Mouse (Mus musculus) liver, embryonic 14.5 days (tissue): ENCODE data around the gene Pak4. TPM values are rescaled to one million over a fixed set of nuclear protein-coding genes. Genes with fewer than 3 reads are reported as not detected.

Experiments used
- ATAC-seq: fragments of 200-750 bp; cut with Nextera tagmentation; 2 replicates; pipeline ENCODE4 v1.8.0; 2017; ENCODE audit warnings: moderate number of reproducible peaks, mild to moderate bottlenecking, moderate library complexity; ENCODE audit not compliant: insufficient read depth
- DNase-seq, 3 experiments: peaks; one replicate each; pipeline ENCODE4 v3.0.0-alpha.2; 2012 to 2013; ENCODE audit warnings: low read depth in 3 of 3, low spot score in 3 of 3
- H3K27ac ChIP-seq: fragments of 300-500 bp; sonication (generic); 2 replicates; pipeline ENCODE4 v1.5.1; 2014; ENCODE audit warnings: moderate library complexity, mild to moderate bottlenecking, control low read depth, inconsistent platforms
- H3K27me3 ChIP-seq: fragments of 300-500 bp; sonication (generic); 2 replicates; pipeline ENCODE4 v1.6.1; 2014; ENCODE audit warnings: mild to moderate bottlenecking, low read length, moderate library complexity; ENCODE audit not compliant: control insufficient read depth, insufficient read depth
- H3K36me3 ChIP-seq: fragments of 300-500 bp; sonication (generic); replicated peaks from 2 replicates; pipeline ENCODE4 v1.6.1; 2014; ENCODE audit warnings: low read depth; ENCODE audit not compliant: control insufficient read depth, insufficient read depth
- H3K4me1 ChIP-seq, 2 experiments: fragments of 200-500 bp in 1 of 2; fragments of 300-500 bp in 1 of 2; sonication (generic) in 1 of 2; replicated peaks; 2 replicates each; pipeline ENCODE4 v1.6.1; 2012 to 2014; ENCODE audit warnings: antibody characterized with exemption in 1 of 2, inconsistent platforms in 1 of 2, low read length in 1 of 2; ENCODE audit not compliant: control insufficient read depth in 2 of 2, insufficient read depth in 2 of 2
- H3K4me2 ChIP-seq: fragments of 300-500 bp; sonication (generic); 2 replicates; pipeline ENCODE4 v1.6.1; 2014; ENCODE audit warnings: low read depth, mild to moderate bottlenecking, control low read depth, moderate library complexity
- H3K4me3 ChIP-seq, 2 experiments: fragments of 200-500 bp in 1 of 2; fragments of 300-500 bp in 1 of 2; sonication (generic) in 1 of 2; 2 replicates each; pipeline ENCODE4 v1.5.1; 2012 to 2014; ENCODE audit warnings: low read depth in 2 of 2, low read length in 2 of 2, mild to moderate bottlenecking in 2 of 2, control low read depth in 1 of 2, inconsistent platforms in 1 of 2, moderate library complexity in 1 of 2; ENCODE audit not compliant: insufficient read depth in 1 of 2
- H3K9ac ChIP-seq: fragments of 300-500 bp; sonication (generic); replicated peaks from 2 replicates; pipeline ENCODE4 v1.6.1; 2014; ENCODE audit warnings: mild to moderate bottlenecking, control low read depth, moderate library complexity
- H3K9me3 ChIP-seq: fragments of 300-500 bp; sonication (generic); 2 replicates; pipeline ENCODE4 v1.6.1; 2016; ENCODE audit warnings: low read length, mixed read lengths; ENCODE audit not compliant: control insufficient read depth
- CTCF ChIP-seq: IDR thresholded peaks from 2 replicates; pipeline ENCODE4 v1.5.1; 2016; ENCODE audit warnings: antibody characterized with exemption, low read depth, control low read depth
- EP300 ChIP-seq: IDR thresholded peaks from 2 replicates; pipeline ENCODE4 v1.6.1; 2016; ENCODE audit warnings: antibody characterized with exemption, low read depth
- WGBS: fragments of 180-500 bp; shearing (Covaris S2); extraction: QIAGEN DNeasy Blood & Tissue Kit; methylation state at CpG from one replicate; pipeline ENCODE4 v1.1.7; 2014; ENCODE audit not compliant: insufficient replicate concordance; 5-methylcytosine and 5-hydroxymethylcytosine counted together
- polyA plus RNA-seq, 2 experiments: library from polyadenylated mRNA; depleted of rRNA in 1 of 2; stranded (reverse) in 1 of 2; unstranded in 1 of 2; fragments of >200 nt; fragmentation: Nextera tagmentation in 1 of 2; extraction: Ambion mirVana in 1 of 2; gene quantifications; 2 replicates each; pipeline versions ENCODE4 v1.2.1 to v1.2.3; 2012 to 2014

Pak4 gene
- polyA plus RNA-seq, 2 experiments: 8.5 to 11.5 TPM

GRCm38 (mm10) chr7:28578543-28579053, 19.4 kb downstream of the Pak4 start:
- no peaks in the 10 kb centered on the region; the same call in 1 of the 2 replicates for H3K36me3 ChIP-seq
- H3K4me3 ChIP-seq: no peak overlapping the region
- H3K9me3 ChIP-seq: no peaks in the 10 kb centered on the region
- DNase-seq (no peak), ATAC-seq (no peak)
- WGBS: 74% methylated on average over 5 of the region's 5 CpGs
- H3K4me1 ChIP-seq: peaks cover 91 to 98% of the 10 kb centered on the region in 2 experiments
- peak overlapping the region; percentile 10; the same call in 1 of the 2 replicates for H3K9ac ChIP-seq
- no peak overlapping the region for H3K4me2 ChIP-seq
- H3K27ac ChIP-seq: no peak overlapping the region
- TF ChIP-seq CTCF (no peak), EP300 (no peak)
- no peaks in the 10 kb centered on the region for H3K27me3 ChIP-seq

DNA sequence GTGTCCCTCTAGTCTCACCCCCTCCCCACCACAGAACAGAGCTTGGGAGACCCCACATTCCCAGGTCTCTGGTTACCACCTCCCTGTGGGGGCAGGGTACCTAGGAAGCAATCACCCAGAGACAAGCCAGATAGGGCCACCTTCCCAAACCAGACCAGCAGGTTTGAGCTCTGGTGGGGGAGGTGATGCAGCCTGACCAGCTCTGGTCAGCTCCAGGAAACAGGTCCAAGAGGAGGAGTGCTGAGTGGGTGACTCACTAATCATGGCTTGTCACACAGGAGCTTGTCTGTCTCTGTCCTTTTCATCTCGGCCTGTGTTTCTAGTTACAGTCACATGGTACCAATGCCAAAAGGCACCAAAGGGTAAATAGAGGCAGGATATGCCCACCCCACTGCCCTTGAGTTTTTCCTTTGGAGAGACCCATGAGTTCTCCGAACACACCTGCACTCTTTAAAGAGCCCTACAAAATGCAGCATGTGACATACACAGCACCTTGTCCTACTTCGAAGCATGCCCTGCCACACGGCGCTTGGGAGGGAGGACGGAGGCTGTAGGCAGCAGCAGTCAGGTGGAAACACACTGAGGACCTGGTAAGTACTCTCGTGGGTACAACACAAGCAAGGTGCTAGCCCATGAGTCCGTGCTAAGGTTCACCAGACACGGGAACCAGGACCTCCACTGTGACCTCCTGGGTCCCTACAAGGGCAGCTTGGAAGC, 20.0 kb downstream of the Pak4 start:
- peaks cover 91 to 98% of the 10 kb centered on the region in 2 experiments for H3K4me1 ChIP-seq
- no peak overlapping the region for H3K4me3 ChIP-seq
- WGBS: 75% methylated on average over 9 of the region's 9 CpGs
- H3K4me2 ChIP-seq: no peak overlapping the region
- no peak for DNase-seq
- TF ChIP-seq EP300 (no peak), CTCF (no peak)
- H3K36me3 ChIP-seq: no peaks in the 10 kb centered on the region; the same call in 1 of the 2 replicates
- no peaks in the 10 kb centered on the region for H3K27me3 ChIP-seq
- H3K9ac ChIP-seq: no peak overlapping the region; the same call in 1 of the 2 replicates
- no peak overlapping the region; the same call in 1 of the 2 replicates for H3K27ac ChIP-seq
- ATAC-seq: no peak
- no peaks in the 10 kb centered on the region for H3K9me3 ChIP-seq

DNA sequence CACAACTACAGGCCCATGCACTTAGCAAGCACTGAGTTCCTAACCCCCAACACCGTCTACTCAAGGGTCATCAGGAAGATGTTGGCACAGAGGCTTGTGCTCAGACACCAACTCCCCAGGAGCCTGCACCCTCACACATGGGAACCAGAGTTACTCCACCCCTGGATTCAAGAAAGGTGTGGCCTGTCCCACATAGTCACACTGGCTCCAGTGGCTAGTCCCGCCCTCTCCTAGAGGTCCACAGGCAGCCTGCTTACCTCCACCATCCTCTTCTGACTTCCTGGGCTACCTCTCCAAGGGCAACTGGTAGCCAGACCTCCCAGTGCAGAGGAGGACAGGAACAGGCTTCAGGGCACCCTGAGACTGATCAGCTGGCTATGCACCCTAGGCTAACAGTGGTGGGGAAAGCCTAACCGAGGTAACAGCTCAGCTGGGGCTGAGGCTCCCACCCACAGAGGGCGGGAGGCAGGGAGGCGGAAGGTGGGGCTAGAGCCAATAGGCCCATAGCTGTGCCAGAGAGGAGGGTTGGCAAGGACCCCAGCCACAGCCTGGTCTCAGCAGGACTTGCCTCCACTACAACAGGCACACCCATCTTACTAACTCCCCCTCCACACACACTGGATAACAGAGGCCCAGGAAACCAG, 21.6 kb downstream of the Pak4 start:
- H3K27ac ChIP-seq: peak overlapping the region; percentile 61
- H3K36me3 ChIP-seq: no peaks in the 10 kb centered on the region; the same call in 1 of the 2 replicates
- H3K4me3 ChIP-seq: peak overlapping the region in 1 of 2 experiments; percentile 17; a peak in 1 of 4 replicates
- ATAC-seq (peak; percentile 75), DNase-seq (peak in 1 of 3 experiments; percentile 71)
- TF ChIP-seq CTCF (no peak), EP300 (no peak)
- H3K4me2 ChIP-seq: peak overlapping the region; percentile 58
- no peaks in the 10 kb centered on the region for H3K9me3 ChIP-seq
- peaks cover 78 to 87% of the 10 kb centered on the region in 2 experiments for H3K4me1 ChIP-seq
- WGBS: 36% methylated on average over 5 of the region's 5 CpGs
- H3K9ac ChIP-seq: peak overlapping the region; percentile 36
- H3K27me3 ChIP-seq: no peaks in the 10 kb centered on the region

- H3K27ac ChIP-seq: peak overlapping the region; percentile 16
- ATAC-seq: peak; percentile 38
- 30% methylated on average over 11 of the region's 11 CpGs for WGBS
- TF ChIP-seq CTCF (no peak), EP300 (peak; percentile 66)
- no peak overlapping the region for H3K4me3 ChIP-seq
- no peaks in the 10 kb centered on the region for H3K36me3 ChIP-seq
- DNase-seq: peak in 2 of 3 experiments; percentile 40 to 49
- peak overlapping the region; percentile 58 for H3K4me2 ChIP-seq
- H3K27me3 ChIP-seq: no peaks in the 10 kb centered on the region
- peaks cover 70 to 83% of the 10 kb centered on the region in 2 experiments for H3K4me1 ChIP-seq
- H3K9ac ChIP-seq: no peak overlapping the region; the same call in 1 of the 2 replicates
- H3K9me3 ChIP-seq: no peaks in the 10 kb centered on the region
Measured at GRCm38 (mm10) chr7:28575597-28575996, 22.4 kb downstream of the Pak4 start.

GRCm38 (mm10) chr7:28573236-28573635, 24.7 kb downstream of the Pak4 start:
- Histone ChIP-seq H3K36me3 (no peaks in the 10 kb centered on the region), H3K9ac (no peak overlapping the region), H3K9me3 (no peaks in the 10 kb centered on the region), H3K27ac (no peak overlapping the region), H3K27me3 (no peaks in the 10 kb centered on the region), H3K4me3 (no peak overlapping the region), H3K4me1 (peaks cover 48 to 60% of the 10 kb centered on the region in 2 experiments), H3K4me2 (no peak overlapping the region)
- WGBS: 75% methylated on average over 3 of the region's 3 CpGs
- no peak for DNase-seq
- TF ChIP-seq EP300 (no peak), CTCF (no peak)
- no peak for ATAC-seq
